Mouse (Mus musculus): ENCODE results near the gene Alk. TPM values are rescaled to one million over a fixed set of nuclear protein-coding genes. Genes with fewer than 3 reads are reported as not detected.

Gene Alk
- total RNA-seq (2014; fragmentation: Nextera tagmentation) (not detected in 2 replicates), total RNA-seq (2017) (0.05 and 0.06 TPM in 2 replicates), polyA plus RNA-seq (2012) (not detected in 2 replicates)

DNA sequence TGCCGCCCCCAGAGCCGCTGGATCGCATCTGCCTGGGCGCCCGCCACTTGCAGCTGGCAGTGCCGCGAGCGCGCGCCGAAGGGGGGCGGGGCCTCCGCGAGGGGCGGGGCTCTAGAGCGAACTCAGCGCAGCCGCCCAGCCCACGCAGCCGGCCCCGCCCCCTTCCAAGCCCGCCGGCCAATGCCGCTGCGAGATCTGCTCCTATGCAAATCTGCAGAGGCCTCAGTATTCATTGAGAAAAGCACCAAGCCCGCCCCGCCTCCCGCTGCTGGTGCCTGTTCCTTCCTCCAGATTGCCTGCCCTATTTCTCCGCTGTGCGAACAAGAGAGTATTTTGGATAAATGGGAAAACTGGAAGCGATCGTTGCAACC is at the start of gene Alk:
Gene Alk, minus strand, starts transcription at position 18 of the 371 bp plus-strand sequence.
- no peak for DNase-seq (ENCODE audit: low spot score)
- TF ChIP-seq CTCF (IDR thresholded peaks at IDR 0.05; ENCODE audit: low read depth, low read length) (no peak), GATA2 (IDR thresholded peaks at IDR 0.05; ENCODE audit: borderline replicate concordance, low read depth, low read length) (no peak), POLR2AphosphoS5 (IDR thresholded peaks at IDR 0.05; ENCODE audit: insufficient replicate concordance, low read depth, low read length) (no peak), GATA1 (IDR thresholded peaks at IDR 0.05; ENCODE audit: borderline replicate concordance, low read length) (no peak), TAL1 (conservative IDR thresholded peaks at IDR 0.05; ENCODE audit: low read depth, low read length) (no peak)
- peaks cover 62% of the 10 kb centered on the region for H3K9me3 ChIP-seq (replicated peaks)
- no peaks in the 10 kb centered on the region for H3K36me3 ChIP-seq (replicated peaks)
- H3K27me3 ChIP-seq (ENCODE audit: insufficient read depth, low read length): no peaks in the 10 kb centered on the region; the same call in 1 of the 2 replicates
- ATAC-seq (ENCODE audit: extremely low read depth, insufficient number of reproducible peaks, low FRiP score, poor library complexity, severe bottlenecking): no peak
- peak within 1 kb of the TSS; percentile 16; the same call in 1 of the 2 replicates for H3K4me3 ChIP-seq (ENCODE audit: low read depth, low read length)
- no peaks in the 10 kb centered on the region for H3K4me1 ChIP-seq (ENCODE audit: insufficient read depth, low read depth, low read length)

- TF ChIP-seq GATA1 (IDR thresholded peaks at IDR 0.05; ENCODE audit: borderline replicate concordance, low read length) (no peak), TAL1 (conservative IDR thresholded peaks at IDR 0.05; ENCODE audit: low read depth, low read length) (no peak), CTCF (IDR thresholded peaks at IDR 0.05; ENCODE audit: low read depth, low read length) (no peak), POLR2AphosphoS5 (IDR thresholded peaks at IDR 0.05; ENCODE audit: insufficient replicate concordance, low read depth, low read length) (no peak), GATA2 (IDR thresholded peaks at IDR 0.05; ENCODE audit: borderline replicate concordance, low read depth, low read length) (no peak)
- no peak for ATAC-seq (ENCODE audit: extremely low read depth, insufficient number of reproducible peaks, low FRiP score, poor library complexity, severe bottlenecking)
- H3K4me3 ChIP-seq (ENCODE audit: low read depth, low read length): no peak overlapping the region
Observed at GRCm38 (mm10) chr17:72652801-72653200, 48.4 kb upstream of the Alk start.

DNA sequence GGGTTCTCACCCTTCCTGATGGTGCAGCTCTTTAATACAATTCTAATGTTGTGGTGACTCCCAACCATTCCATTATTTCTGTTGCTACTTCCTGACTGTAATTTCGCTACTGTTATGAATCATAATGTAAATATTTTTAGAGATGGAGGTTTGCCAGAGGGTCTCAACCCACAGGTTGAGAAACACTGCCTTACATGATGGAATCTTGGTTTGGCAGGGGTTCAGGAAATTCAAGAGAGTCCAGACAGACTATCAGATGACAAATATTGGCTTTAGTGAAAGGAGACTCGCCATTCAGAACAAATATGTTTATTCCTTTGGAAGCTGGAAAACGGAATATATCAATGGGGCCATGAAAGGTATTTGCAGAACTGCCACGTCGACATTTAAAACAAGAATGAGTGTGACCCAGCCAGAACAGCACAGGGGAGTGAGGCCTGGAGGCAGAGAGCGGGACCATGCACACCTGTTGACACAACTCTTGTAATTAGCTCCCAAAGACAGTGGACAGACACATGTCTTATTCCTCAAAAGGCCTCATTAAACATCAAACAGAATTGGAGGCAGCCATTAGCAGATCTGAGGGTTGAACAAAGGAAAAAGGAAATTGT is 44.3 kb upstream of the Alk start:
- H3K27me3 ChIP-seq (ENCODE audit: insufficient read depth, low read length): no peaks in the 10 kb centered on the region
- H3K36me3 ChIP-seq (replicated peaks): no peaks in the 10 kb centered on the region
- DNase-seq (ENCODE audit: low spot score) (no peak), ATAC-seq (ENCODE audit: extremely low read depth, insufficient number of reproducible peaks, low FRiP score, poor library complexity, severe bottlenecking) (no peak)
- peaks cover 44% of the 10 kb centered on the region for H3K9me3 ChIP-seq (replicated peaks)
- no peaks in the 10 kb centered on the region for H3K4me1 ChIP-seq (ENCODE audit: insufficient read depth, low read depth, low read length)
- TF ChIP-seq TAL1 (conservative IDR thresholded peaks at IDR 0.05; ENCODE audit: low read depth, low read length) (no peak), CTCF (IDR thresholded peaks at IDR 0.05; ENCODE audit: low read depth, low read length) (no peak), POLR2AphosphoS5 (IDR thresholded peaks at IDR 0.05; ENCODE audit: insufficient replicate concordance, low read depth, low read length) (no peak), GATA2 (IDR thresholded peaks at IDR 0.05; ENCODE audit: borderline replicate concordance, low read depth, low read length) (no peak), GATA1 (IDR thresholded peaks at IDR 0.05; ENCODE audit: borderline replicate concordance, low read length) (no peak)
- H3K4me3 ChIP-seq (ENCODE audit: low read depth, low read length): no peak overlapping the region

More at GRCm38 (mm10) chr17:72652801-72653200, 48.4 kb upstream of the Alk start:
- DNase-seq (ENCODE audit: low spot score): no peak
- no peaks in the 10 kb centered on the region for H3K27me3 ChIP-seq (ENCODE audit: insufficient read depth, low read length)
- H3K4me1 ChIP-seq (ENCODE audit: insufficient read depth, low read depth, low read length): no peaks in the 10 kb centered on the region
- H3K9me3 ChIP-seq (replicated peaks): peaks cover 39% of the 10 kb centered on the region
- no peaks in the 10 kb centered on the region for H3K36me3 ChIP-seq (replicated peaks)

DNA sequence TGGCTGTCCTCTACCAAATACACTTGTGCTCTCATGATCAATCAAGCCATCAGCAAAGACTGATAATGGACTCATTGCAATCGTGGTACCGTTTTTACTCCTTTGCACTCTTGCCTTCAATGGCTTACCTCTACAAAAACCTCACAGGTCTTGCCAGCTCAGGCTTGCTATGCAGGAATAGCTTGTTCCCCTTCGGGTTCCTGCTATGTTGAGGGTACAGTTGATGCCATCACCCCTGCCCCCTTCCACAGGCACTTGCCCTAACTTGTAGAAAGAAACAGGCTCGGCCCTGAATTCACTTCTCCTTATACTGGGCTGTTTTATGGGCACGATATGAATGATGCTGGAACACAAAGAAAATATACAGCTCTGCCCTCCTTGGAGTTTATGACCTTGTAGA is 41.7 kb upstream of the Alk start:
- DNase-seq (ENCODE audit: low spot score) (no peak), ATAC-seq (ENCODE audit: extremely low read depth, insufficient number of reproducible peaks, low FRiP score, poor library complexity, severe bottlenecking) (no peak)
- TF ChIP-seq CTCF (IDR thresholded peaks at IDR 0.05; ENCODE audit: low read depth, low read length) (no peak), POLR2AphosphoS5 (IDR thresholded peaks at IDR 0.05; ENCODE audit: insufficient replicate concordance, low read depth, low read length) (no peak), GATA2 (IDR thresholded peaks at IDR 0.05; ENCODE audit: borderline replicate concordance, low read depth, low read length) (no peak)
- Histone ChIP-seq H3K4me3 (ENCODE audit: low read depth, low read length) (no peak overlapping the region), H3K27me3 (ENCODE audit: insufficient read depth, low read length) (no peaks in the 10 kb centered on the region), H3K36me3 (replicated peaks) (no peaks in the 10 kb centered on the region), H3K9me3 (replicated peaks) (peaks cover 43% of the 10 kb centered on the region), H3K4me1 (ENCODE audit: insufficient read depth, low read depth, low read length) (no peaks in the 10 kb centered on the region)

DNA sequence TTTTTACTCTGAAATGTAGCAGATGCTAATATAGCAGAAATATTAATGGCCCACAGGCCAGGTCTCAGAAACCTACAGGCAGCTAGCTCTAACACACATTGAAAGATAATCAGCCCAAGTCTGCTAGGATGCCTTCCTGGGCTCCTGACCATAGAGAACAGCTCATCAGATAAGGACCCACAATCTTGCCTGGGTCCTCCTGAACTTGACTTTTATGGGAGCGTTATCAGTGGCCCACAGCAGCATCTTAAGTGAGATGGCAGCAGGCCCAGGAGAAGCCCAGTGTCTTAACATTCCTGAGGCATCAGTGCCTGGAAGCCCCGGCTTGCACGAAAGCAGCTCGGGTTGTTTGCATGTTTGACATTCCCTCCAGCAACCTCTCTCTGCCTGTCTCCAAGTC is 35.7 kb upstream of the Alk start:
- Histone ChIP-seq H3K4me1 (ENCODE audit: insufficient read depth, low read depth, low read length) (no peaks in the 10 kb centered on the region), H3K36me3 (replicated peaks) (no peaks in the 10 kb centered on the region), H3K9me3 (replicated peaks) (peaks cover 41% of the 10 kb centered on the region), H3K27me3 (ENCODE audit: insufficient read depth, low read length) (no peaks in the 10 kb centered on the region), H3K4me3 (ENCODE audit: low read depth, low read length) (no peak overlapping the region)
- TF ChIP-seq GATA2 (IDR thresholded peaks at IDR 0.05; ENCODE audit: borderline replicate concordance, low read depth, low read length) (no peak), TAL1 (conservative IDR thresholded peaks at IDR 0.05; ENCODE audit: low read depth, low read length) (no peak), GATA1 (IDR thresholded peaks at IDR 0.05; ENCODE audit: borderline replicate concordance, low read length) (no peak), CTCF (IDR thresholded peaks at IDR 0.05; ENCODE audit: low read depth, low read length) (no peak), POLR2AphosphoS5 (IDR thresholded peaks at IDR 0.05; ENCODE audit: insufficient replicate concordance, low read depth, low read length) (no peak)
- ATAC-seq (ENCODE audit: extremely low read depth, insufficient number of reproducible peaks, low FRiP score, poor library complexity, severe bottlenecking) (no peak), DNase-seq (ENCODE audit: low spot score) (no peak)

GRCm38 (mm10) chr17:72639400-72639799 is 35.0 kb upstream of the Alk start:
- no peak for TF ChIP-seq CTCF (IDR thresholded peaks at IDR 0.05; ENCODE audit: low read depth, low read length)
- ATAC-seq (ENCODE audit: extremely low read depth, insufficient number of reproducible peaks, low FRiP score, poor library complexity, severe bottlenecking): no peak
- H3K27me3 ChIP-seq (ENCODE audit: insufficient read depth, low read length): no peaks in the 10 kb centered on the region
- H3K36me3 ChIP-seq (replicated peaks): no peaks in the 10 kb centered on the region
- H3K4me1 ChIP-seq (ENCODE audit: insufficient read depth, low read depth, low read length): no peaks in the 10 kb centered on the region
- no peak overlapping the region for H3K4me3 ChIP-seq (ENCODE audit: low read depth, low read length)
- H3K9me3 ChIP-seq (replicated peaks): peaks cover 38% of the 10 kb centered on the region
- no peak for DNase-seq (ENCODE audit: low spot score)

All from G1E (cell line).